Mouse (Mus musculus): ENCODE measurements at regions not wholly inside any gene's neighbourhood (a gene's known extent, or its start where the extent isn't known, plus 50 kb on each side); places are given as distances from the start of the nearest gene placed in this dataset.

DNA sequence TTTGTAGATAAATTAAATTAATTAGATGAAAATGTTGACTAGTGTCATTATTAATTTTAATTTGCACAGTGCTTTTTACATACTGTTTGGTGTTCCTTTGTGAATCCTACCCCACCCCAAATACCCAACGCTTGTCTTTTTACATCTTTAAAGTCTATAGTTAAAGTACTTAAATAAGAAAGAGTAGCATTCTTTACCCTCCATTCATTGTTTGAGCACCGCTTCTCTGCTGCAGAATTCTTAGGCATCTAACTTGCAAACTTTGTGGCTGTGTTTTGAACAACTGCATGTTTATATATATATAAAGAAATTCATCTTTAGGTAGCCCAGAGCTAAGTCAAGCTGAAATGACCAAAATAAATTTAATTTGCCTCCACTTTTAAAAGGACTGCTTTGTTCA lies 140.9 kb downstream of the Lca5 start:
- 80% methylated on average over 2 of the region's 2 CpGs for WGBS
- Histone ChIP-seq H3K27ac (no peak overlapping the region), H3K4me3 (no peak overlapping the region), H3K27me3 (ENCODE audit: insufficient read depth, poor library complexity, severe bottlenecking) (peaks cover 31% of the 10 kb centered on the region; the same call in 1 of the 2 replicates), H3K36me3 (no peaks in the 10 kb centered on the region), H3K9me3 (no peaks in the 10 kb centered on the region), H3K4me1 (no peaks in the 10 kb centered on the region)
- no peak for DNase-seq (ENCODE audit: low spot score)

DNA sequence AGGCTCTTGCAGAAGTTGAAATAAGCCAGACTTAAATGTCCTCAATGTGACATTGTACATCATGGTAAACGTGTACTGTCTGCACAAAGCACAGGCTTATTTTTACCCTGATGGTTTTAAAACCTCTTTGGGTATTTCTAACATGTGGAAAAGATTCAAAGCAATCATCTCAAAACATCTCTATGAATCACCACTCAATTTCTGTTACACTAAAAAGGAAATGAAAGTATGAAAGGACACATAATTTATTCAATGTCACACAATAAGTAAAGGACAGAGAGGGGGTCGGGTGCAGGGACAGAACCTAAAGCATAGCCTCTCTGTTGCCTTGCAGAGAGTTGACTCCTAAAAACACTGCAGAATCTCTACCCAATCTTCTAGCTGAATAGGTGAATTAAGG lies 141.3 kb downstream of the Lca5 start:
- WGBS, result 68% methylated on average over 2 of the region's 2 CpGs
- Histone ChIP-seq H3K27me3 (ENCODE audit: insufficient read depth, poor library complexity, severe bottlenecking) (peaks cover 31% of the 10 kb centered on the region; the same call in 1 of the 2 replicates), H3K9me3 (no peaks in the 10 kb centered on the region), H3K27ac (no peak overlapping the region), H3K4me3 (no peak overlapping the region), H3K36me3 (no peaks in the 10 kb centered on the region), H3K4me1 (no peaks in the 10 kb centered on the region)
- DNase-seq (ENCODE audit: low spot score), result no peak

DNA sequence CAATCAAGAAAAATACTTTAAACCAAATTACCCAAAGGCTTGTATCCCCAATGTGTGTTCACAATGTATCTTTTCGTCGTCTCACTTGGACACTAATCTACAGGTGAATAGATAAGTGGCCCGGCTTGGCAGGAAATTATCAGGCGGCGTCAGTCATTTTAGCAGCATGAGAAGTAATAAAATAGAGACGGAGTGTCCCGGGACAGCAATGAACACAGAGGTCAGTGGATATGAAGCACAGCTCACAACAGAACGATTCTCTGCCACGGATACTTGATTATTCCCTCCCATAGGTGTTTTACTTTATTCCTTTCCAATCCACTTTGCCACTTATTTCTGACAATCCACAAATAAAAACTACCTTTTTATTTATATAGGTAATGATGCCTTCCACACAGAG lies 145.5 kb downstream of the Lca5 start:
- H3K36me3 ChIP-seq, result no peaks in the 10 kb centered on the region
- peaks cover 7% of the 10 kb centered on the region; the same call in 1 of the 2 replicates for H3K27me3 ChIP-seq (ENCODE audit: insufficient read depth, poor library complexity, severe bottlenecking)
- no peaks in the 10 kb centered on the region for H3K4me1 ChIP-seq
- WGBS, result 77% methylated on average over 9 of the region's 9 CpGs
- no peak overlapping the region for H3K27ac ChIP-seq
- no peak overlapping the region for H3K4me3 ChIP-seq
- no peaks in the 10 kb centered on the region for H3K9me3 ChIP-seq
- DNase-seq (ENCODE audit: low spot score), result no peak

GRCm38 (mm10) chr9:83294441-83294840 lies 146.5 kb downstream of the Lca5 start:
- Histone ChIP-seq H3K4me3 (no peak overlapping the region), H3K36me3 (no peaks in the 10 kb centered on the region), H3K9me3 (no peaks in the 10 kb centered on the region), H3K27ac (no peak overlapping the region), H3K4me1 (no peaks in the 10 kb centered on the region), H3K27me3 (ENCODE audit: insufficient read depth, poor library complexity, severe bottlenecking) (peaks cover 7% of the 10 kb centered on the region; the same call in 1 of the 2 replicates)
- WGBS, result 83% methylated on average over 13 of the region's 13 CpGs
- DNase-seq (ENCODE audit: low spot score), result no peak

- DNase-seq (ENCODE audit: low spot score), result no peak
- 47% methylated on average over 1 of the region's 1 CpGs for WGBS
- H3K27ac ChIP-seq, result no peak overlapping the region
These were observed 137.6 kb upstream of the Hmgn3 start for GRCm38 (mm10) chr9:83284097-83284496.

GRCm38 (mm10) chr9:83283662-83284061 lies 137.2 kb upstream of the Hmgn3 start:
- WGBS, result 68% methylated on average over 4 of the region's 4 CpGs
- Histone ChIP-seq H3K4me1 (no peaks in the 10 kb centered on the region), H3K27me3 (ENCODE audit: insufficient read depth, poor library complexity, severe bottlenecking) (no peaks in the 10 kb centered on the region), H3K4me3 (no peak overlapping the region), H3K36me3 (no peaks in the 10 kb centered on the region), H3K27ac (no peak overlapping the region), H3K9me3 (no peaks in the 10 kb centered on the region)
- no peak for DNase-seq (ENCODE audit: low spot score)

More at GRCm38 (mm10) chr9:83284097-83284496, 137.6 kb upstream of the Hmgn3 start:
- Histone ChIP-seq H3K4me1 (no peaks in the 10 kb centered on the region), H3K27me3 (ENCODE audit: insufficient read depth, poor library complexity, severe bottlenecking) (no peaks in the 10 kb centered on the region), H3K36me3 (no peaks in the 10 kb centered on the region), H3K9me3 (no peaks in the 10 kb centered on the region), H3K4me3 (no peak overlapping the region)

- Histone ChIP-seq H3K27ac (no peak overlapping the region), H3K4me1 (peaks cover 2% of the 10 kb centered on the region), H3K9me3 (no peaks in the 10 kb centered on the region), H3K36me3 (no peaks in the 10 kb centered on the region), H3K4me3 (no peak overlapping the region), H3K27me3 (ENCODE audit: insufficient read depth, poor library complexity, severe bottlenecking) (no peaks in the 10 kb centered on the region)
- 81% methylated on average over 8 of the region's 8 CpGs for WGBS
- no peak for DNase-seq (ENCODE audit: low spot score)
These were observed 136.8 kb upstream of the Hmgn3 start for GRCm38 (mm10) chr9:83283249-83283648.

DNA sequence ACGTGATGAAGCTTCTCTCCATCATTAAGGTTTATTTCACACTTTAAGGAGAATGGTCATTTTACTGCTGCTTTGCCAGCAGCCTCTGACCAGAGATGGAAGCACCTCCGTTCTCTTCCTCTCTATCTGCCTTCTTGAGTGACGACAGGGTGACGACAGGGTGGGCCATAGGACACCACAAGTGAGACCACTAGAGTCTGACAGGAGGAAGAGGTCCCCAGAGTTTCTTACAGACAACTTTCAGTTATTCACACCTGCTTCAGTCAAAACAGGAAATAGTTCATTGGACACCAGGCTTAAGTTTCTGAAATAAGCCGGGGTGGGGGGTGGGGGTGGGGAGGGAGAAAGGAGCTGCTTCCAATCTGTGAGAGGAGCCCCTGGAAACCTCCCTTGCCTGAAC lies 131.3 kb upstream of the Hmgn3 start:
- no peak for DNase-seq (ENCODE audit: low spot score)
- WGBS, result 32% methylated on average over 5 of the region's 5 CpGs

DNA sequence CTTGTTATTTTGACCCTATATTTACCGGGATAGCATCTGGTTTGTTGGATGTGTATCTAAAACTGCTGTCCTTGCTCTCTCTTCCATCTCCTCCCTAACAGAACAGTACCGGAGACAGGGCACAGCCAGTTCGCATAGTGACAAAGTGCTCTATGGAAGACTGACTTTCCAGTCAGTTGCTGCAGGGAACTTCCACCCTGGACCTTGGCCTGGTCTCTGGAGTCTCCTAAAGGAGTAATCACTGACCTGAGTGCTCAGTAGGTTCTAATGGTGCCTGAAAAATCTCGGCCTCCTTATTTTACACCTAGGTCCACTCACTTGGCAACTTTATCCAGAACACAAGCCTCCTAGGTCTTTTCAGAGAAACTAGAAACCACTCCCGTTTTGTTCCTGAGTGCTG lies 130.9 kb upstream of the Hmgn3 start:
- Histone ChIP-seq H3K4me1 (peaks cover 17% of the 10 kb centered on the region), H3K27ac (no peak overlapping the region), H3K9me3 (no peaks in the 10 kb centered on the region), H3K36me3 (no peaks in the 10 kb centered on the region), H3K27me3 (ENCODE audit: insufficient read depth, poor library complexity, severe bottlenecking) (no peaks in the 10 kb centered on the region), H3K4me3 (no peak overlapping the region)
- WGBS, result 67% methylated on average over 5 of the region's 5 CpGs
- DNase-seq (ENCODE audit: low spot score), result no peak

More for the DNA sequence above, 131.3 kb upstream of the Hmgn3 start:
- Histone ChIP-seq H3K4me3 (no peak overlapping the region), H3K36me3 (no peaks in the 10 kb centered on the region), H3K27ac (no peak overlapping the region), H3K9me3 (no peaks in the 10 kb centered on the region), H3K4me1 (peaks cover 17% of the 10 kb centered on the region), H3K27me3 (ENCODE audit: insufficient read depth, poor library complexity, severe bottlenecking) (no peaks in the 10 kb centered on the region)

- H3K4me1 ChIP-seq, result peaks cover 17% of the 10 kb centered on the region
- WGBS, result 86% methylated on average over 5 of the region's 5 CpGs
These were observed 129.8 kb upstream of the Hmgn3 start for GRCm38 (mm10) chr9:83276291-83276690.

GRCm38 (mm10) chr9:83273361-83273975 lies 127.0 kb upstream of the Hmgn3 start:
- Histone ChIP-seq H3K9me3 (no peaks in the 10 kb centered on the region), H3K36me3 (no peaks in the 10 kb centered on the region), H3K27me3 (ENCODE audit: insufficient read depth, poor library complexity, severe bottlenecking) (no peaks in the 10 kb centered on the region), H3K27ac (no peak overlapping the region), H3K4me3 (no peak overlapping the region), H3K4me1 (peaks cover 17% of the 10 kb centered on the region)
- 86% methylated on average over 9 of the region's 9 CpGs for WGBS
- peak; percentile 72 for DNase-seq (ENCODE audit: low spot score)

More at GRCm38 (mm10) chr9:83276291-83276690, 129.8 kb upstream of the Hmgn3 start:
- H3K27ac ChIP-seq, result no peak overlapping the region
- no peaks in the 10 kb centered on the region for H3K9me3 ChIP-seq
- DNase-seq (ENCODE audit: low spot score), result peak; percentile 70
- H3K36me3 ChIP-seq, result no peaks in the 10 kb centered on the region
- no peak overlapping the region for H3K4me3 ChIP-seq
- H3K27me3 ChIP-seq (ENCODE audit: insufficient read depth, poor library complexity, severe bottlenecking), result no peaks in the 10 kb centered on the region

- Histone ChIP-seq H3K36me3 (no peaks in the 10 kb centered on the region), H3K27ac (no peak overlapping the region), H3K4me3 (no peak overlapping the region), H3K4me1 (no peaks in the 10 kb centered on the region), H3K9me3 (no peaks in the 10 kb centered on the region), H3K27me3 (ENCODE audit: insufficient read depth, poor library complexity, severe bottlenecking) (no peaks in the 10 kb centered on the region)
- WGBS, result 65% methylated on average over 6 of the region's 6 CpGs
- DNase-seq (ENCODE audit: low spot score), result no peak
These were observed 119.3 kb upstream of the Hmgn3 start for GRCm38 (mm10) chr9:83265736-83266135.

GRCm38 (mm10) chr9:83259511-83259910 lies 113.0 kb upstream of the Hmgn3 start:
- H3K4me3 ChIP-seq, result no peak overlapping the region
- H3K9me3 ChIP-seq, result no peaks in the 10 kb centered on the region
- no peak for DNase-seq (ENCODE audit: low spot score)
- no peaks in the 10 kb centered on the region for H3K27me3 ChIP-seq (ENCODE audit: insufficient read depth, poor library complexity, severe bottlenecking)
- H3K36me3 ChIP-seq, result no peaks in the 10 kb centered on the region
- no peaks in the 10 kb centered on the region for H3K4me1 ChIP-seq
- no peak overlapping the region for H3K27ac ChIP-seq
- whole genome bisulfite sequencing, result 84% methylated on average over 5 of the region's 5 CpGs

DNA sequence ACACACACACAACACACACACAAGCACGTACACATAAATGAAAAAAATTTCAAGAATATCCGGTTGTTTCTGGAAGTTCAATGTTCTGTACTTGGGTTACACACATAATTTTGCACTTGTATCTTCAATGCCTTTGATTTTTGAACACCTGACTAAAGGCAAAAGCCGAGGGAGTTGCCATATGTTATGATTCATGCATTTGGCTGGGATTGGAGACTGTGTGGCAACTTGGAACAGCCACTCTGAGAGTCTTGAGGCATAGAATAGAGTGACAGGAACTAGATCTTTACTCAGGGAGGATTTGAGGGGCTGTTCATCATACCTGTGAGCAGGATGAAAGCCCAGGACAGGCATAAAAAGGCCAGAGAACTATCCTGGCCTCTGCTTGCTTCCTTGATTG lies 112.5 kb upstream of the Hmgn3 start:
- Histone ChIP-seq H3K9me3 (no peaks in the 10 kb centered on the region), H3K36me3 (no peaks in the 10 kb centered on the region), H3K27me3 (ENCODE audit: insufficient read depth, poor library complexity, severe bottlenecking) (no peaks in the 10 kb centered on the region), H3K4me3 (no peak overlapping the region), H3K27ac (no peak overlapping the region), H3K4me1 (no peaks in the 10 kb centered on the region)
- WGBS, result 84% methylated on average over 3 of the region's 3 CpGs
- no peak for DNase-seq (ENCODE audit: low spot score)

All from heart, embryonic 10.5 days (tissue).